Mouse (Mus musculus) brain, embryonic 14.5 days (tissue): ENCODE measurements at regions not wholly inside any gene's neighbourhood (a gene's known extent, or its start where the extent isn't known, plus 50 kb on each side); places are given as distances from the start of the nearest gene placed in this dataset.
A peak's percentile ranks its signal among the peaks of the same experiment; 100 is the strongest.
"Not testable (repeated sequence)": the region's sequence is repeated elsewhere in the genome, so short reads cannot be mapped to it uniquely, and the experiment has no call there.

Source experiments
- DNase-seq: peaks from one replicate; pipeline ENCODE4 v3.0.0-alpha.2; 2011; ENCODE audit warnings: low read depth

DNA sequence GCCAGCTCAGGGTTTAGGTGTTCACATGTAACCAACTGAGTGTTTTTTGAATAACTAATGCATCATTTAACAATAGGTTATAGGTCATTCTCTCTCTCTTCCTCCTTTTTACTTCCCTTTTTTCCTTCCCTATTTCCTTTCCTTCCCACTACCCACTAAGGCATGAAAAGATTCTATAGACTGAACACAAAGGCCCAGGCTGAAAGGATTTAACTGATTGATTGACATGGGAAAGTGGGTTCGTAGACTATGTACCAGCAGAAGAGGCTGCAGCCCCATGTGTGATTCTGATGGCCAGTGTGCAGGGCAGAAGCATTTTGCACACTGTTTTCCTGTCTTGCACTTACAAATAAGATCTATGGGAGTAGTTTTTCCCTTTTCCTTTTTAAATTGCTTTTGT, 673.1 kb upstream of the Snrpn start:
- peak; percentile 33 for DNase-seq

GRCm38 (mm10) chr7:60808960-60809359, 668.9 kb upstream of the Snrpn start:
- DNase-seq: not testable (repeated sequence)
